Mouse (Mus musculus): ENCODE measurements around the gene B830017H08Rik. TPM values are rescaled to one million over a fixed set of nuclear protein-coding genes. Genes with fewer than 3 reads are reported as not detected.

Gene B830017H08Rik
- polyA plus RNA-seq, 1 experiment = 0.02 TPM

GRCm38 (mm10) chr16:17801777-17802455 is 31.0 kb upstream of the B830017H08Rik start:
- Histone ChIP-seq H3ac (ENCODE audit: control insufficient read depth, insufficient read length) (no peak overlapping the region), H3K4me3 (no peak overlapping the region), H3K27me3 (ENCODE audit: control insufficient read depth, insufficient read depth, insufficient read length) (no peaks in the 10 kb centered on the region), H3K4me2 (ENCODE audit: low read depth) (no peak overlapping the region), H3K36me3 (ENCODE audit: control insufficient read depth, insufficient read depth) (peaks cover 4% of the 10 kb centered on the region), H3K79me2 (ENCODE audit: control insufficient read depth, insufficient read depth) (peaks cover 26% of the 10 kb centered on the region)
- no peak for TF ChIP-seq TCF12 (IDR thresholded peaks at IDR 0.05; ENCODE audit: insufficient read depth, poor library complexity, severe bottlenecking)
- no peak for TF ChIP-seq MYOG (IDR thresholded peaks at IDR 0.05; ENCODE audit: control insufficient read depth in 1 of 3, insufficient read depth in 1 of 3, insufficient read length in 2 of 3, low read depth in 2 of 3)
- TF ChIP-seq SRF (IDR thresholded peaks at IDR 0.05; ENCODE audit: control insufficient read depth, insufficient read length, low read depth) = no peak
- TF ChIP-seq REST (IDR thresholded peaks at IDR 0.05; ENCODE audit: insufficient read depth, insufficient read length) = no peak
- TF ChIP-seq E2F4 (IDR thresholded peaks at IDR 0.05; ENCODE audit: insufficient read depth) = no peak
- TF ChIP-seq MYOD1 (IDR thresholded peaks at IDR 0.05; ENCODE audit: control insufficient read depth in 1 of 3, insufficient read length in 2 of 3, low read depth in 2 of 3) = no peak
- no peak for TF ChIP-seq POLR2AphosphoS2 (IDR thresholded peaks at IDR 0.05; ENCODE audit: insufficient read length, low read depth)
- TF ChIP-seq USF1 (IDR thresholded peaks at IDR 0.05; ENCODE audit: low read depth) = no peak
- no peak for TF ChIP-seq POLR2A (IDR thresholded peaks at IDR 0.05; ENCODE audit: insufficient read length, low read depth)
- no peak for TF ChIP-seq CEBPB (IDR thresholded peaks at IDR 0.05; ENCODE audit: insufficient read depth, poor library complexity, severe bottlenecking)

GRCm38 (mm10) chr16:17802456-17802838 is 30.5 kb upstream of the B830017H08Rik start:
- Histone ChIP-seq H3ac (ENCODE audit: control insufficient read depth, insufficient read length) (no peak overlapping the region), H3K4me2 (ENCODE audit: low read depth) (no peak overlapping the region), H3K79me2 (ENCODE audit: control insufficient read depth, insufficient read depth) (peaks cover 26% of the 10 kb centered on the region), H3K36me3 (ENCODE audit: control insufficient read depth, insufficient read depth) (peaks cover 4% of the 10 kb centered on the region), H3K27me3 (ENCODE audit: control insufficient read depth, insufficient read depth, insufficient read length) (no peaks in the 10 kb centered on the region), H3K4me3 (no peak overlapping the region)
- no peak for TF ChIP-seq USF1 (IDR thresholded peaks at IDR 0.05; ENCODE audit: low read depth)
- no peak for TF ChIP-seq TCF12 (IDR thresholded peaks at IDR 0.05; ENCODE audit: insufficient read depth, poor library complexity, severe bottlenecking)
- TF ChIP-seq POLR2AphosphoS2 (IDR thresholded peaks at IDR 0.05; ENCODE audit: insufficient read length, low read depth) = no peak
- TF ChIP-seq POLR2A (IDR thresholded peaks at IDR 0.05; ENCODE audit: insufficient read length, low read depth) = no peak
- no peak for TF ChIP-seq SRF (IDR thresholded peaks at IDR 0.05; ENCODE audit: control insufficient read depth, insufficient read length, low read depth)
- TF ChIP-seq MAX (IDR thresholded peaks at IDR 0.05; ENCODE audit: low read depth) = no peak
- no peak for TF ChIP-seq CEBPB (IDR thresholded peaks at IDR 0.05; ENCODE audit: insufficient read depth, poor library complexity, severe bottlenecking)
- TF ChIP-seq E2F4 (IDR thresholded peaks at IDR 0.05; ENCODE audit: insufficient read depth) = no peak
- TF ChIP-seq TCF3 (IDR thresholded peaks at IDR 0.05; ENCODE audit: insufficient read length, low read depth) = no peak
- no peak for TF ChIP-seq MYOD1 (IDR thresholded peaks at IDR 0.05; ENCODE audit: control insufficient read depth in 1 of 3, insufficient read length in 2 of 3, low read depth in 2 of 3)
- TF ChIP-seq MYOG (IDR thresholded peaks at IDR 0.05; ENCODE audit: control insufficient read depth in 1 of 3, insufficient read depth in 1 of 3, insufficient read length in 2 of 3, low read depth in 2 of 3) = no peak
- TF ChIP-seq REST (IDR thresholded peaks at IDR 0.05; ENCODE audit: insufficient read depth, insufficient read length) = no peak

- TF ChIP-seq TCF12 (IDR thresholded peaks at IDR 0.05; ENCODE audit: insufficient read depth, poor library complexity, severe bottlenecking) = no peak
- TF ChIP-seq MYOG (IDR thresholded peaks at IDR 0.05; ENCODE audit: control insufficient read depth in 1 of 3, insufficient read depth in 1 of 3, insufficient read length in 2 of 3, low read depth in 2 of 3) = no peak
- no peak for TF ChIP-seq POLR2A (IDR thresholded peaks at IDR 0.05; ENCODE audit: insufficient read length, low read depth)
- TF ChIP-seq E2F4 (IDR thresholded peaks at IDR 0.05; ENCODE audit: insufficient read depth) = no peak
- no peak for TF ChIP-seq CEBPB (IDR thresholded peaks at IDR 0.05; ENCODE audit: insufficient read depth, poor library complexity, severe bottlenecking)
- TF ChIP-seq SRF (IDR thresholded peaks at IDR 0.05; ENCODE audit: control insufficient read depth, insufficient read length, low read depth) = no peak
- no peak for TF ChIP-seq USF1 (IDR thresholded peaks at IDR 0.05; ENCODE audit: low read depth)
- no peak for TF ChIP-seq TCF3 (IDR thresholded peaks at IDR 0.05; ENCODE audit: insufficient read length, low read depth)
- no peak for TF ChIP-seq MAX (IDR thresholded peaks at IDR 0.05; ENCODE audit: low read depth)
- TF ChIP-seq MYOD1 (IDR thresholded peaks at IDR 0.05; ENCODE audit: control insufficient read depth in 1 of 3, insufficient read length in 2 of 3, low read depth in 2 of 3) = no peak
- no peak for TF ChIP-seq POLR2AphosphoS2 (IDR thresholded peaks at IDR 0.05; ENCODE audit: insufficient read length, low read depth)
- H3K27me3 ChIP-seq (ENCODE audit: control insufficient read depth, insufficient read depth, insufficient read length) = no peaks in the 10 kb centered on the region
- H3K4me3 ChIP-seq = no peak overlapping the region
- no peak overlapping the region for H3K4me2 ChIP-seq (ENCODE audit: low read depth)
- H3K79me2 ChIP-seq (ENCODE audit: control insufficient read depth, insufficient read depth) = peaks cover 26% of the 10 kb centered on the region
- H3K36me3 ChIP-seq (ENCODE audit: control insufficient read depth, insufficient read depth) = peaks cover 4% of the 10 kb centered on the region
- no peak overlapping the region for H3ac ChIP-seq (ENCODE audit: control insufficient read depth, insufficient read length)
Observed at GRCm38 (mm10) chr16:17802839-17803674, 29.9 kb upstream of the B830017H08Rik start.

- TF ChIP-seq REST (IDR thresholded peaks at IDR 0.05; ENCODE audit: insufficient read depth, insufficient read length) = no peak
- TF ChIP-seq POLR2AphosphoS2 (IDR thresholded peaks at IDR 0.05; ENCODE audit: insufficient read length, low read depth) = no peak
- TF ChIP-seq POLR2A (IDR thresholded peaks at IDR 0.05; ENCODE audit: insufficient read length, low read depth) = no peak
- TF ChIP-seq MYOD1 (IDR thresholded peaks at IDR 0.05; ENCODE audit: control insufficient read depth in 1 of 3, insufficient read length in 2 of 3, low read depth in 2 of 3) = no peak
- no peak for TF ChIP-seq SRF (IDR thresholded peaks at IDR 0.05; ENCODE audit: control insufficient read depth, insufficient read length, low read depth)
- no peak for TF ChIP-seq TCF12 (IDR thresholded peaks at IDR 0.05; ENCODE audit: insufficient read depth, poor library complexity, severe bottlenecking)
- TF ChIP-seq MYOG (IDR thresholded peaks at IDR 0.05; ENCODE audit: control insufficient read depth in 1 of 3, insufficient read depth in 1 of 3, insufficient read length in 2 of 3, low read depth in 2 of 3) = no peak
- no peak for TF ChIP-seq E2F4 (IDR thresholded peaks at IDR 0.05; ENCODE audit: insufficient read depth)
- TF ChIP-seq USF1 (IDR thresholded peaks at IDR 0.05; ENCODE audit: low read depth) = no peak
- no peak for TF ChIP-seq MAX (IDR thresholded peaks at IDR 0.05; ENCODE audit: low read depth)
- TF ChIP-seq CEBPB (IDR thresholded peaks at IDR 0.05; ENCODE audit: insufficient read depth, poor library complexity, severe bottlenecking) = no peak
- TF ChIP-seq TCF3 (IDR thresholded peaks at IDR 0.05; ENCODE audit: insufficient read length, low read depth) = no peak
- H3K79me2 ChIP-seq (ENCODE audit: control insufficient read depth, insufficient read depth) = peaks cover 23% of the 10 kb centered on the region
- peaks cover 4% of the 10 kb centered on the region for H3K36me3 ChIP-seq (ENCODE audit: control insufficient read depth, insufficient read depth)
- no peak overlapping the region for H3K4me3 ChIP-seq
- no peak overlapping the region for H3K4me2 ChIP-seq (ENCODE audit: low read depth)
- H3ac ChIP-seq (ENCODE audit: control insufficient read depth, insufficient read length) = no peak overlapping the region
- no peaks in the 10 kb centered on the region for H3K27me3 ChIP-seq (ENCODE audit: control insufficient read depth, insufficient read depth, insufficient read length)
Observed at GRCm38 (mm10) chr16:17803675-17804448, 29.1 kb upstream of the B830017H08Rik start.
